Mouse (Mus musculus) CH12.LX (cell line): Measurements from ENCODE around the gene Rilpl1. TPM values are rescaled to one million over a fixed set of nuclear protein-coding genes. Genes with fewer than 3 reads are reported as not detected.

Experiments used
- DNase-seq: peaks from one replicate; pipeline ENCODE4 v3.0.0-alpha.2; 2013; ENCODE audit errors: extremely low read depth
- H3K27ac ChIP-seq: 2 replicates; pipeline ENCODE4 v1.5.1; 2012; ENCODE audit warnings: low read depth, mild to moderate bottlenecking, control low read depth, moderate library complexity; ENCODE audit not compliant: insufficient read depth
- H3K27me3 ChIP-seq: replicated peaks from 2 replicates; pipeline ENCODE3; 2012; ENCODE audit warnings: inconsistent platforms
- H3K36me3 ChIP-seq, 2 experiments: replicated peaks in 1 of 2; 2 replicates each; pipeline versions ENCODE3 to v1.6.1; 2012; ENCODE audit warnings: inconsistent platforms in 1 of 2, low read length in 1 of 2, mild to moderate bottlenecking in 1 of 2, mixed read lengths in 1 of 2, moderate library complexity in 1 of 2; ENCODE audit not compliant: control insufficient read depth in 1 of 2, insufficient read depth in 1 of 2
- H3K4me1 ChIP-seq, 2 experiments: 2 replicates each; pipeline ENCODE4 v1.6.1; 2012; ENCODE audit warnings: inconsistent platforms in 1 of 2, moderate library complexity in 1 of 2; ENCODE audit not compliant: insufficient read depth in 2 of 2, control insufficient read depth in 1 of 2
- H3K4me2 ChIP-seq: 2 replicates; pipeline ENCODE4 v1.6.1; 2012; ENCODE audit warnings: low read depth, mild to moderate bottlenecking, control low read depth; ENCODE audit not compliant: poor library complexity, insufficient read depth, severe bottlenecking
- H3K4me3 ChIP-seq, 3 experiments: fragments of 150-350 bp in 1 of 3; sonication (generic) in 1 of 3; replicated peaks in 1 of 3; 2 replicates each; pipeline versions ENCODE3 to v1.5.1; 2011 to 2012; ENCODE audit warnings: low read depth in 2 of 3, low read length in 2 of 3, mild to moderate bottlenecking in 2 of 3, moderate library complexity in 2 of 3, control low read depth in 1 of 3, improper control_type of control experiment in 1 of 3, inconsistent platforms in 1 of 3, mixed read lengths in 1 of 3; ENCODE audit not compliant: poor library complexity in 1 of 3
- H3K79me2 ChIP-seq: replicated peaks from 2 replicates; pipeline ENCODE4 v1.6.1; 2012; ENCODE audit warnings: mild to moderate bottlenecking, moderate library complexity; ENCODE audit not compliant: control insufficient read depth, poor library complexity, insufficient read depth, severe bottlenecking; ENCODE audit errors: extremely low read depth
- H3K9ac ChIP-seq: 2 replicates; pipeline ENCODE4 v1.6.1; 2012; ENCODE audit warnings: low read depth, mild to moderate bottlenecking, control low read depth, moderate library complexity; ENCODE audit not compliant: insufficient read depth
- H3K9me3 ChIP-seq: replicated peaks from 2 replicates; pipeline ENCODE3; 2012; ENCODE audit warnings: low read length, inconsistent platforms, mixed read lengths
- BHLHE40 ChIP-seq: IDR thresholded peaks from 2 replicates; pipeline ENCODE4 v1.6.1; 2011; ENCODE audit warnings: mild to moderate bottlenecking, low read depth, low read length, improper control_type of control experiment
- CTCF ChIP-seq, 2 experiments: IDR thresholded peaks in 1 of 2; conservative IDR thresholded peaks in 1 of 2; 2 replicates each; pipeline ENCODE4 v1.5.1; 2011 to 2012; ENCODE audit warnings: low read depth in 2 of 2, low read length in 2 of 2, improper control_type of control experiment in 1 of 2, inconsistent platforms in 1 of 2, mild to moderate bottlenecking in 1 of 2, moderate library complexity in 1 of 2
- E2F4 ChIP-seq: IDR thresholded peaks from 2 replicates; pipeline ENCODE4 v1.6.1; 2011; ENCODE audit warnings: low read depth, low read length, improper control_type of control experiment; ENCODE audit not compliant: insufficient replicate concordance
- EP300 ChIP-seq: IDR thresholded peaks from 2 replicates; pipeline ENCODE4 v1.6.1; 2011; ENCODE audit warnings: low read length, improper control_type of control experiment
- GABPA ChIP-seq: IDR thresholded peaks from 2 replicates; pipeline ENCODE4 v1.6.1; 2012; ENCODE audit warnings: low read depth, low read length, improper control_type of control experiment, inconsistent platforms; ENCODE audit not compliant: insufficient replicate concordance
- HCFC1 ChIP-seq: IDR thresholded peaks from 2 replicates; pipeline ENCODE4 v1.6.1; 2012; ENCODE audit warnings: low read depth, mild to moderate bottlenecking, inconsistent platforms, low read length, improper control_type of control experiment
- IRF4 ChIP-seq: IDR thresholded peaks from 2 replicates; pipeline ENCODE4 v1.6.1; 2014; ENCODE audit warnings: low read depth, mild to moderate bottlenecking, inconsistent platforms, low read length, improper control_type of control experiment
- JUN ChIP-seq: IDR thresholded peaks from 2 replicates; pipeline ENCODE4 v1.6.1; 2011; ENCODE audit warnings: low read depth, mild to moderate bottlenecking, low read length, improper control_type of control experiment, moderate library complexity; ENCODE audit not compliant: insufficient read depth
- KAT2A ChIP-seq: IDR thresholded peaks from 2 replicates; pipeline ENCODE4 v1.6.1; 2012; ENCODE audit warnings: low read length, improper control_type of control experiment, inconsistent platforms; ENCODE audit not compliant: insufficient replicate concordance
- MAFK ChIP-seq: IDR thresholded peaks from 2 replicates; pipeline ENCODE4 v1.6.1; 2011; ENCODE audit warnings: low read length, improper control_type of control experiment; ENCODE audit not compliant: insufficient replicate concordance
- MAZ ChIP-seq: IDR thresholded peaks from 2 replicates; pipeline ENCODE4 v1.6.1; 2012; ENCODE audit warnings: low read depth, mild to moderate bottlenecking, inconsistent platforms, low read length, improper control_type of control experiment, moderate library complexity
- MEF2A ChIP-seq: IDR thresholded peaks from 2 replicates; pipeline ENCODE4 v1.6.1; 2014; ENCODE audit warnings: low read depth, mild to moderate bottlenecking, inconsistent platforms, low read length, improper control_type of control experiment, borderline replicate concordance
- NELFE ChIP-seq: IDR thresholded peaks from 2 replicates; pipeline ENCODE4 v1.6.1; 2011; ENCODE audit warnings: low read depth, low read length, improper control_type of control experiment
- NRF1 ChIP-seq: IDR thresholded peaks from 2 replicates; pipeline ENCODE4 v1.6.1; 2014; ENCODE audit warnings: low read depth, mild to moderate bottlenecking, inconsistent platforms, low read length, improper control_type of control experiment, moderate library complexity
- POLR2AphosphoS2 ChIP-seq: IDR thresholded peaks from 2 replicates; pipeline ENCODE4 v1.6.1; 2011; ENCODE audit warnings: low read depth, low read length, improper control_type of control experiment
- RCOR1 ChIP-seq: conservative IDR thresholded peaks from 2 replicates; pipeline ENCODE4 v1.6.1; 2012; ENCODE audit warnings: low read depth, mild to moderate bottlenecking, inconsistent platforms, low read length, improper control_type of control experiment
- SIN3A ChIP-seq: IDR thresholded peaks from 2 replicates; pipeline ENCODE4 v1.6.1; 2012; ENCODE audit warnings: low read length, improper control_type of control experiment, inconsistent platforms
- TBP ChIP-seq: conservative IDR thresholded peaks from 2 replicates; pipeline ENCODE4 v1.6.1; 2011; ENCODE audit warnings: low read depth, low read length, improper control_type of control experiment
- USF1 ChIP-seq: IDR thresholded peaks from 2 replicates; pipeline ENCODE4 v1.6.1; 2014; ENCODE audit warnings: low read depth, mild to moderate bottlenecking, inconsistent platforms, low read length, improper control_type of control experiment
- USF2 ChIP-seq: conservative IDR thresholded peaks from 2 replicates; pipeline ENCODE4 v1.6.1; 2011; ENCODE audit warnings: low read depth, low read length, improper control_type of control experiment
- ZKSCAN1 ChIP-seq: IDR thresholded peaks from 2 replicates; pipeline ENCODE4 v1.6.1; 2012; ENCODE audit warnings: low read depth, inconsistent platforms, low read length, improper control_type of control experiment, borderline replicate concordance
- ZNF384 ChIP-seq: IDR thresholded peaks from 2 replicates; pipeline ENCODE4 v1.6.1; 2012; ENCODE audit warnings: low read depth, low read length, improper control_type of control experiment, inconsistent platforms
- dilution Hi-C: fragments of 300-500 bp; cut with MboI; formaldehyde crosslinking; loops from 2 replicates; pipeline ENCODE4 v1.14.3; 2020; ENCODE audit warnings: low sequenced_read_pairs; ENCODE audit not compliant: extremely low pct_unique_long_range_greater_than_20kb, extremely low pct_ligation_motif_present
- in situ Hi-C: fragments of 300-500 bp; cut with MboI; formaldehyde crosslinking; loops from 3 replicates; pipeline ENCODE4 v1.14.3; 2019; ENCODE audit warnings: low sequenced_read_pairs, low pct_ligation_motif_present, low pct_unique_long_range_greater_than_20kb, mixed read lengths
- polyA plus RNA-seq: library from polyadenylated mRNA; unstranded; fragments of >175 nt; gene quantifications from 2 replicates; pipeline ENCODE4 v1.2.1, GENCODE M21; 2012; ENCODE audit warnings: low read depth; ENCODE audit not compliant: insufficient read length
- total RNA-seq, 2 experiments: library from RNA; depleted of rRNA; stranded (reverse); fragments of 300-350 nt in 1 of 2; fragments of >200 nt in 1 of 2; gene quantifications; 2 replicates each; pipeline ENCODE4 v1.2.3; 2012 to 2014

Rilpl1 gene
- total and polyA plus RNA-seq, 3 experiments = 3.1 to 5.7 (median 5.4) TPM

GRCm38 (mm10) chr5:124499001-124499400 is 32.2 kb downstream of the Rilpl1 start:
- Histone ChIP-seq H3K4me1 (peaks cover 0 to 45% of the 10 kb centered on the region in 2 experiments; a peak in 2 of 4 replicates), H3K9me3 (no peaks in the 10 kb centered on the region), H3K36me3 (peaks cover 5 to 44% of the 10 kb centered on the region in 2 experiments), H3K9ac (no peak overlapping the region), H3K27me3 (no peaks in the 10 kb centered on the region), H3K4me3 (no peak overlapping the region), H3K27ac (no peak overlapping the region), H3K79me2 (no peaks in the 10 kb centered on the region), H3K4me2 (no peak overlapping the region)
- in situ Hi-C loops = no loop called here
- DNase-seq = no peak
- dilution Hi-C loops = no loop called here
- TF ChIP-seq USF2 (no peak), EP300 (no peak), SIN3A (no peak), MAZ (no peak)

DNA sequence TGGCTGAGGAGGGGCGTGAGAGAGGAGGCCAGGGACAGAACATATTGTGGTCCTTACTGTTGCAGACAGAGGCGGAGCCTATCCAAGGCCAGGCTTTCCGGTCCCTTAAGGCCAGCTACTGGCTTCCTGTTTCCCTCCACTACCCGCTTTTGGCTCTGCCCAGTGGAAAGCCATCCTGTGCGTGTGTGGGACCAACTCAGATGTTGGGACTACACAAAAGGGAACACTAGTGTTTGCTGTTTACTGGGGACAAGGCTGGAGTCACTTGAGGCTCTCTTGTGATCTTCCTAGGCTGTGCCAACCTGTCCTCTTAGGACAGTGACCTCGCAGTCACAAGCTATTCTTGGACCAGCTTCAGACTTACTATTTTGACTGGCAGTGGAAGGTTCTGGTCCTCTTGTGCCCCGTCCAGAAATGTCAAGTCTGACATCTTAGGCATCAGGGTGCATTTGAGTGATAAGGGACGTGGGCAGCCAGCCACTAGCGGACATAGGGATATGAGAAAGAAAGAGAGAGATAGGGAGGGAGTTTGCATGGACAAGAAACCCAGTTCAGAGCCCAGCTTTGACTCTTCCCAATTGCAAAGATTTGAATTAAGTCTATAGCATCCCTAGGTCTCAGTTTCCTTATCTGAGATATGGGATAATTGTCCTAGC is 32.8 kb downstream of the Rilpl1 start:
- Histone ChIP-seq H3K27me3 (no peaks in the 10 kb centered on the region), H3K79me2 (no peaks in the 10 kb centered on the region), H3K27ac (no peak overlapping the region), H3K4me2 (no peak overlapping the region), H3K9ac (no peak overlapping the region), H3K36me3 (peaks cover 5 to 46% of the 10 kb centered on the region in 2 experiments), H3K4me1 (peaks cover 0 to 47% of the 10 kb centered on the region in 2 experiments; a peak in 2 of 4 replicates), H3K9me3 (no peaks in the 10 kb centered on the region), H3K4me3 (no peak overlapping the region)
- TF ChIP-seq ZKSCAN1 (no peak), IRF4 (no peak), POLR2AphosphoS2 (no peak), SIN3A (no peak), NELFE (no peak), GABPA (no peak), NRF1 (no peak), MAFK (no peak)
- dilution Hi-C loops (no loop called here), in situ Hi-C loops (no loop called here)
- DNase-seq = no peak

- Histone ChIP-seq H3K27ac (no peak overlapping the region), H3K4me2 (no peak overlapping the region), H3K27me3 (no peaks in the 10 kb centered on the region), H3K36me3 (peaks cover 7 to 52% of the 10 kb centered on the region in 2 experiments), H3K79me2 (no peaks in the 10 kb centered on the region), H3K9me3 (no peaks in the 10 kb centered on the region), H3K9ac (no peak overlapping the region), H3K4me1 (peaks cover 0 to 56% of the 10 kb centered on the region in 2 experiments; a peak in 2 of 4 replicates), H3K4me3 (no peak overlapping the region)
- dilution Hi-C loops (no loop called here), in situ Hi-C loops (no loop called here)
- DNase-seq = no peak
- no peak for TF ChIP-seq USF1
- TF ChIP-seq BHLHE40 = no peak
- no peak for TF ChIP-seq EP300
- no peak for TF ChIP-seq E2F4
- TF ChIP-seq RCOR1 = no peak
- TF ChIP-seq TBP = no peak
- no peak for TF ChIP-seq MEF2A
- no peak for TF ChIP-seq MAZ
- TF ChIP-seq CTCF (conservative IDR thresholded peaks at IDR 0.05 in 1 of 2, IDR thresholded peaks at IDR 0.05 in 1 of 2; ENCODE audit: low read depth in 2 of 2, low read length in 2 of 2) = no peak
- TF ChIP-seq IRF4 = no peak
- TF ChIP-seq HCFC1 = no peak
- TF ChIP-seq ZNF384 = no peak
- TF ChIP-seq KAT2A = no peak
- TF ChIP-seq SIN3A = no peak
- TF ChIP-seq JUN = no peak
- no peak for TF ChIP-seq MAFK
Measured at GRCm38 (mm10) chr5:124496614-124497514, 34.3 kb downstream of the Rilpl1 start.
